Mouse (Mus musculus): ENCODE results near the gene Coro2b. TPM values are rescaled to one million over a fixed set of nuclear protein-coding genes. Genes with fewer than 3 reads are reported as not detected.

Gene Coro2b
- polyA plus RNA-seq, 1 experiment from 2014 or later = 6.2 TPM

DNA sequence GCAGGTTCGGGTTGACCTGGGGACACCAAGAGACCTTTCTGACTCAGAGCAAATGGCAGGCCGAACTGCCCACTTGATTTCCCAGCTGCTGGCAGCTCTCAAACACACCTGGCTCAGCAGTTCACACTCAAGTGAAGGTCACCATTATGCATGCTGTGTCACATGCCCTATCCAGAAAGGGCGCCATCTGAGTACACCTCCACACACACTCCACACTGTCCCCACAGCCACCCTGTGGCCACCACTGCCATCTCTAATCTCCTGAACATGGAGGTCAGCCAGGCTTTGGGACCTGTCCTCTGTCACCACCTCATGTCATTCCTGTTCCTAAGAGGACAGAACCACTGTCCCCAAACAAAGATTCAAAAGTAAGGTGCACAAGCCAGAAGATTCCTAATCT is 35.3 kb downstream of the Coro2b start:
- WGBS = 83% methylated on average over 3 of the region's 3 CpGs
- Histone ChIP-seq H3K27me3 (ENCODE audit: low read depth, poor library complexity, severe bottlenecking) (no peaks in the 10 kb centered on the region), H3K27ac (no peak overlapping the region), H3K36me3 (no peaks in the 10 kb centered on the region), H3K4me1 (peaks cover 12% of the 10 kb centered on the region; the same call in 1 of the 2 replicates), H3K4me3 (no peak overlapping the region), H3K9me3 (replicated peaks) (no peaks in the 10 kb centered on the region)
- DNase-seq (ENCODE audit: low spot score) = no peak

- 70% methylated on average over 4 of the region's 4 CpGs for WGBS
- DNase-seq (ENCODE audit: low spot score) = no peak
- H3K4me1 ChIP-seq = peaks cover 8% of the 10 kb centered on the region; the same call in 1 of the 2 replicates
- H3K27ac ChIP-seq = no peak overlapping the region
- H3K27me3 ChIP-seq (ENCODE audit: low read depth, poor library complexity, severe bottlenecking) = no peaks in the 10 kb centered on the region
- H3K9me3 ChIP-seq (replicated peaks) = no peaks in the 10 kb centered on the region
- H3K36me3 ChIP-seq = no peaks in the 10 kb centered on the region
- no peak overlapping the region for H3K4me3 ChIP-seq
These were observed 36.8 kb downstream of the Coro2b start for GRCm38 (mm10) chr9:62500007-62500406.

DNA sequence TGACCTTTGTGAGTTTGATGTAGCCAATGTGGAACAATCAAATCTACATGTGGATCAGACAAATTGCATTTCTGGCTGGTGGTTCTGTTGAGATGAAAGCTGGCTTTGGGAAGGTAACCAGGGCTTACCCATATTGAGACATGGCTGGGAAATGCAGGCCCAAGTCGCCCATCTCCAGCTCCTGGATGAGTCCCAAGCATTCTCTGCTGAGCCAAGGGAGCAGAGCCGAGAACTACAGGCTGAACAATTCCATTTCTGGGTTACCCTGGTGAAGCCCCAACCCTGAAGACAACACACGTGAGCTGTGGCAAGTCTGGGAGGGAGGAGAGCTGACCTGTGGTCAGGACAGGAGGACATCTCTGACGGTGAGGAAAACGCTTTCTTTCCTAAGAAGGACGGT is 37.9 kb downstream of the Coro2b start:
- H3K9me3 ChIP-seq (replicated peaks) = no peaks in the 10 kb centered on the region
- no peak overlapping the region for H3K27ac ChIP-seq
- H3K36me3 ChIP-seq = no peaks in the 10 kb centered on the region
- WGBS = 88% methylated on average over 6 of the region's 6 CpGs
- H3K4me1 ChIP-seq = peaks cover 8% of the 10 kb centered on the region; the same call in 1 of the 2 replicates
- no peak for DNase-seq (ENCODE audit: low spot score)
- no peaks in the 10 kb centered on the region for H3K27me3 ChIP-seq (ENCODE audit: low read depth, poor library complexity, severe bottlenecking)
- no peak overlapping the region for H3K4me3 ChIP-seq

GRCm38 (mm10) chr9:62497135-62498092 is 39.4 kb downstream of the Coro2b start:
- no peaks in the 10 kb centered on the region for H3K9me3 ChIP-seq (replicated peaks)
- 77% methylated on average over 18 of the region's 18 CpGs for WGBS
- DNase-seq (ENCODE audit: low spot score) = no peak
- H3K4me1 ChIP-seq = peaks cover 8% of the 10 kb centered on the region; the same call in 1 of the 2 replicates
- no peaks in the 10 kb centered on the region for H3K27me3 ChIP-seq (ENCODE audit: low read depth, poor library complexity, severe bottlenecking)
- H3K4me3 ChIP-seq = no peak overlapping the region
- H3K27ac ChIP-seq = peak overlapping the region; percentile 36; the same call in 1 of the 2 replicates
- no peaks in the 10 kb centered on the region for H3K36me3 ChIP-seq

- Histone ChIP-seq H3K4me3 (no peak overlapping the region), H3K27me3 (ENCODE audit: low read depth, poor library complexity, severe bottlenecking) (no peaks in the 10 kb centered on the region), H3K9me3 (replicated peaks) (no peaks in the 10 kb centered on the region), H3K27ac (no peak overlapping the region), H3K4me1 (peaks cover 9% of the 10 kb centered on the region; the same call in 1 of the 2 replicates), H3K36me3 (no peaks in the 10 kb centered on the region)
- 70% methylated on average over 6 of the region's 6 CpGs for WGBS
- no peak for DNase-seq (ENCODE audit: low spot score)
These were observed 44.4 kb downstream of the Coro2b start for GRCm38 (mm10) chr9:62492306-62492990.

DNA sequence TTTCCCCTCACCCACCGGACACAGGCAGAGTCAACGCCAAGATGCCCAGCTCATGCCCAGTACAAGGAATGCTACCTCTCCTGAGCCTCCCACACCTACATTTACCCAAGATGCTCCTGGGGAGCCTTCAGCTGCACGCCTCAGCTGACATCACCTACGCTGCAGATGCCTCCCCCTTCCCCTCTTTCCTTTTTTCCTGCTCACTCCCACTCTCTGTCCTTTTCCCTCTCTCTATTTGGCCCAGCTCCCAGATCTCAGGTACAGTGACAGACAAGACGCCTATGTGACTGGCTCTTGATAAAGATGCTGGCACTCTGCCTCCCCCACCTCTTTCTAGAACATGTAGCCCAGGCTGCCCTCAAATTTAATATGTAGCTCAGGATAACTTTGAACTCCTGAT is 45.2 kb downstream of the Coro2b start:
- no peak overlapping the region for H3K27ac ChIP-seq
- no peaks in the 10 kb centered on the region for H3K9me3 ChIP-seq (replicated peaks)
- no peak overlapping the region for H3K4me3 ChIP-seq
- no peak for DNase-seq (ENCODE audit: low spot score)
- H3K36me3 ChIP-seq = no peaks in the 10 kb centered on the region
- H3K27me3 ChIP-seq (ENCODE audit: low read depth, poor library complexity, severe bottlenecking) = no peaks in the 10 kb centered on the region
- peaks cover 7% of the 10 kb centered on the region; the same call in 1 of the 2 replicates for H3K4me1 ChIP-seq
- WGBS = 92% methylated on average over 5 of the region's 5 CpGs

- no peak for DNase-seq (ENCODE audit: low spot score)
- Histone ChIP-seq H3K27ac (no peak overlapping the region), H3K27me3 (ENCODE audit: low read depth, poor library complexity, severe bottlenecking) (no peaks in the 10 kb centered on the region), H3K9me3 (replicated peaks) (no peaks in the 10 kb centered on the region), H3K4me3 (no peak overlapping the region), H3K36me3 (no peaks in the 10 kb centered on the region), H3K4me1 (peaks cover 7% of the 10 kb centered on the region; the same call in 1 of the 2 replicates)
- WGBS = 53% methylated on average over 3 of the region's 3 CpGs
These were observed 45.7 kb downstream of the Coro2b start for GRCm38 (mm10) chr9:62491104-62491503.

DNA sequence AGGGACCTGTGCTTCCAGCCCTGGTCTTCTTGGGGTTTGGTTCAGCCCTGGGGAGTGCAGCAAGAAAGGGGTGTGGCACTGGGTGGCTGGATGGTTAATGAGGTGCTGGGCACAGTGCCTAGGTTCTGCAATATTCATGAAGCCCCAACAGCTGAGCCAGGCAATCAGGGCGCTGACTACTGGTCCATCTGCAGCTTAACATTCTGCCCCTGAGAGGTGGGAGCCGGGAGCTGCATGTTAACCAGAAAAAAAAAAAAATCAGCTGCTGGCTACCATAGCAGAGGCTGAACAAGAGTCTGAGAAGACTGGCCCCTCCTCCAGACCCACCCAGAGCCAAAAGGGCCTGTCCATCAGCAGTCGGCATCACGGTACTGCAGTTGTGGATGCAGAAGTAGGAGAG is 52.7 kb downstream of the Coro2b start:
- Histone ChIP-seq H3K4me1 (no peaks in the 10 kb centered on the region), H3K27ac (no peak overlapping the region), H3K36me3 (no peaks in the 10 kb centered on the region), H3K9me3 (replicated peaks) (no peaks in the 10 kb centered on the region), H3K27me3 (ENCODE audit: low read depth, poor library complexity, severe bottlenecking) (no peaks in the 10 kb centered on the region), H3K4me3 (no peak overlapping the region)
- DNase-seq (ENCODE audit: low spot score) = no peak
- 45% methylated on average over 4 of the region's 4 CpGs for WGBS

- no peaks in the 10 kb centered on the region for H3K9me3 ChIP-seq (replicated peaks)
- H3K4me3 ChIP-seq = no peak overlapping the region
- H3K36me3 ChIP-seq = no peaks in the 10 kb centered on the region
- no peaks in the 10 kb centered on the region for H3K27me3 ChIP-seq (ENCODE audit: low read depth, poor library complexity, severe bottlenecking)
- H3K4me1 ChIP-seq = no peaks in the 10 kb centered on the region
- no peak for DNase-seq (ENCODE audit: low spot score)
- no peak overlapping the region for H3K27ac ChIP-seq
- 91% methylated on average over 3 of the region's 3 CpGs for WGBS
These were observed 54.1 kb downstream of the Coro2b start for GRCm38 (mm10) chr9:62482788-62483187.

- DNase-seq (ENCODE audit: low spot score) = no peak
- H3K36me3 ChIP-seq = no peaks in the 10 kb centered on the region
- WGBS = 53% methylated on average over 6 of the region's 6 CpGs
- H3K27me3 ChIP-seq (ENCODE audit: low read depth, poor library complexity, severe bottlenecking) = no peaks in the 10 kb centered on the region
- no peaks in the 10 kb centered on the region for H3K9me3 ChIP-seq (replicated peaks)
- no peak overlapping the region for H3K27ac ChIP-seq
- H3K4me3 ChIP-seq = no peak overlapping the region
- peaks cover 7% of the 10 kb centered on the region for H3K4me1 ChIP-seq
These were observed 55.8 kb downstream of the Coro2b start for GRCm38 (mm10) chr9:62480898-62481642.

DNA sequence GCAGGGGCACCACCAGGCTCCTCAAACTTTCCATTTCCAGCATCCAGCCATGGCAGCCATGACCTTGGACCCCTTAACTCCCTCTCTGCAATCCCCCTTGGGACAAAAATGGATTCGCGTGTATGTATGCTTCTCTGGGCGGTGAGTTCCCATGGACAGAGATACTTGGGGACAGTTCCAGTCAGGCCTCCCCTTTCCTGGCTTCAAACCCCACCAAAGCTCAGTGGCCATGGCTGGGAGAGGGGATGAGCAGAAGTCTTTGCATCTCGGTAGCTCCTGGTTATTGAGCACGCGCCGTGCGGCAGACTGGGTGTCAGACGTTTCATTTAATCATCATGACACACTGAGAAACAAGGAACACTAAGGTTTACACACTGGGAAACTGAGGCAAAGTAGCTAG is 56.7 kb downstream of the Coro2b start:
- WGBS = 87% methylated on average over 9 of the region's 9 CpGs
- Histone ChIP-seq H3K36me3 (no peaks in the 10 kb centered on the region), H3K27me3 (ENCODE audit: low read depth, poor library complexity, severe bottlenecking) (no peaks in the 10 kb centered on the region), H3K27ac (no peak overlapping the region), H3K4me3 (no peak overlapping the region), H3K4me1 (peaks cover 7% of the 10 kb centered on the region), H3K9me3 (replicated peaks) (no peaks in the 10 kb centered on the region)
- DNase-seq (ENCODE audit: low spot score) = no peak

DNA sequence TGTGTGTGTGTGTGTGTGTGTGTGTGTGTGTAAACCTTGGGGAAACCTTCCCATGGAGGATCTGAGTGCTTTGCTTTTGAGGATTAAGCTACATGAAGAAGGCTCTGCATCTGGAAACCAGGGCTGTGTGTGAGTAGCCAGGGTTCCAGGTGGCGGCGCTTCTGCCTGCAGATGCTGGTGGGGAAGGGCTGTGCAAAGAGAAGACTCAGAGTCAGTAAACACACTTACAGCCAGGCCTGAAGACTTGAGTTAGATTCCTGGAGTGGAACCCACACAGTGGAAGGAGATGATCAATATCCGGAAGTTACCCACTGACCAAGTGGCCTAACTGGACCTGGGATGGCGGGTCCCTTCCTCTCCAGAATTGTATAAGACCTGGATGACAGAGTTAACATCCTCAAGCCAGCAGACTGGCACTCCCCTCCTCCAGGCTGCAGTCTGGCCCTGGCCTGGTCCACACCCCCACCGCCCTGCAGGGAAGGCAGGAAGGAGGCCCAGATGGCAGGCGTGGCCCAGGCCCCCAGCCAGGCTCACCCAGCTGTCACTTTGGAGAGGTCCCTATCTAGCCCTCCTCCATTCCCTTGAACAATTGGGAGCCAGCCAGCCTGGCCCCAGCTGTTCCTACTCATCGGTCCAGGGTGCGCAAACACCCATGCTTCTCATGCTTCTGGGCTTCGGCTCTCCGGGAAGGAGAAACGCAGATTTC is 59.9 kb downstream of the Coro2b start:
- 67% methylated on average over 11 of the region's 11 CpGs for WGBS
- Histone ChIP-seq H3K27me3 (ENCODE audit: low read depth, poor library complexity, severe bottlenecking) (no peaks in the 10 kb centered on the region), H3K4me1 (peaks cover 7% of the 10 kb centered on the region), H3K36me3 (no peaks in the 10 kb centered on the region), H3K9me3 (replicated peaks) (no peaks in the 10 kb centered on the region), H3K27ac (peak overlapping the region; percentile 32; the same call in 1 of the 2 replicates), H3K4me3 (no peak overlapping the region)
- DNase-seq (ENCODE audit: low spot score) = no peak

Data from limb, embryonic 10.5 days (tissue).